Mouse (Mus musculus): ENCODE data around the gene Clock. TPM values are rescaled to one million over a fixed set of nuclear protein-coding genes. Genes with fewer than 3 reads are reported as not detected.

Gene Clock
- 0.08 TPM in 1 of 2 replicates, not detected in the other for polyA plus RNA-seq (2012; ENCODE audit: insufficient read depth, low replicate concordance)

GRCm38 (mm10) chr5:76304452-76305341, at the start of gene Clock:
Clock (minus strand) TSS chr5:76304792.
- H3K4me3 ChIP-seq (replicated peaks) = peak within 1 kb of the TSS; percentile 94
- no peaks in the 10 kb centered on the region for H3K36me3 ChIP-seq (replicated peaks; ENCODE audit: low read length)
- TF ChIP-seq FLI1 (IDR thresholded peaks at IDR 0.05; ENCODE audit: low read length) (no peak), GATA1 (IDR thresholded peaks at IDR 0.05; ENCODE audit: borderline replicate concordance, low read length) (no peak)
- H3K9me3 ChIP-seq = no peaks in the 10 kb centered on the region
- H3K4me1 ChIP-seq = peaks cover 10% of the 10 kb centered on the region
- H3K27me3 ChIP-seq (replicated peaks) = peaks cover 20% of the 10 kb centered on the region

- TF ChIP-seq FLI1 (IDR thresholded peaks at IDR 0.05; ENCODE audit: low read length) (no peak), GATA1 (IDR thresholded peaks at IDR 0.05; ENCODE audit: borderline replicate concordance, low read length) (no peak)
- Histone ChIP-seq H3K9me3 (no peaks in the 10 kb centered on the region), H3K36me3 (replicated peaks; ENCODE audit: low read length) (no peaks in the 10 kb centered on the region), H3K4me1 (peaks cover 5% of the 10 kb centered on the region; the same call in 1 of the 2 replicates), H3K4me3 (replicated peaks) (no peak overlapping the region), H3K27me3 (replicated peaks) (peaks cover 17% of the 10 kb centered on the region)
Observed at GRCm38 (mm10) chr5:76351953-76352611, 47.5 kb upstream of the Clock start.

- Histone ChIP-seq H3K27me3 (replicated peaks) (peaks cover 20% of the 10 kb centered on the region), H3K4me3 (replicated peaks) (no peak overlapping the region), H3K36me3 (replicated peaks; ENCODE audit: low read length) (no peaks in the 10 kb centered on the region), H3K9me3 (no peaks in the 10 kb centered on the region), H3K4me1 (peaks cover 6% of the 10 kb centered on the region; the same call in 1 of the 2 replicates)
- TF ChIP-seq FLI1 (IDR thresholded peaks at IDR 0.05; ENCODE audit: low read length) (no peak), GATA1 (IDR thresholded peaks at IDR 0.05; ENCODE audit: borderline replicate concordance, low read length) (no peak)
Observed at GRCm38 (mm10) chr5:76351537-76351936, 46.9 kb upstream of the Clock start.

GRCm38 (mm10) chr5:76346137-76346536, 41.5 kb upstream of the Clock start:
- no peak overlapping the region for H3K4me3 ChIP-seq (replicated peaks)
- H3K4me1 ChIP-seq = peaks cover 9% of the 10 kb centered on the region; the same call in 1 of the 2 replicates
- H3K27me3 ChIP-seq (replicated peaks) = peaks cover 19% of the 10 kb centered on the region
- no peaks in the 10 kb centered on the region for H3K36me3 ChIP-seq (replicated peaks; ENCODE audit: low read length)
- TF ChIP-seq GATA1 (IDR thresholded peaks at IDR 0.05; ENCODE audit: borderline replicate concordance, low read length) (no peak), FLI1 (IDR thresholded peaks at IDR 0.05; ENCODE audit: low read length) (no peak)
- no peaks in the 10 kb centered on the region for H3K9me3 ChIP-seq

GRCm38 (mm10) chr5:76340931-76341330, 36.3 kb upstream of the Clock start:
- peaks cover 6% of the 10 kb centered on the region for H3K4me1 ChIP-seq
- no peak overlapping the region for H3K4me3 ChIP-seq (replicated peaks)
- no peaks in the 10 kb centered on the region for H3K36me3 ChIP-seq (replicated peaks; ENCODE audit: low read length)
- 0 out of 2 replicates have a peak, but pooled peaks cover 2% of the 10 kb centered on the region for H3K9me3 ChIP-seq
- peaks cover 10% of the 10 kb centered on the region for H3K27me3 ChIP-seq (replicated peaks)
- TF ChIP-seq GATA1 (IDR thresholded peaks at IDR 0.05; ENCODE audit: borderline replicate concordance, low read length) (no peak), FLI1 (IDR thresholded peaks at IDR 0.05; ENCODE audit: low read length) (no peak)

- Histone ChIP-seq H3K36me3 (replicated peaks; ENCODE audit: low read length) (no peaks in the 10 kb centered on the region), H3K4me3 (replicated peaks) (peak overlapping the region; percentile 57)
- TF ChIP-seq FLI1 (IDR thresholded peaks at IDR 0.05; ENCODE audit: low read length) (no peak), GATA1 (IDR thresholded peaks at IDR 0.05; ENCODE audit: borderline replicate concordance, low read length) (no peak)
Observed at GRCm38 (mm10) chr5:76337100-76337499, 32.5 kb upstream of the Clock start.

GRCm38 (mm10) chr5:76333833-76334232, 29.2 kb upstream of the Clock start:
- TF ChIP-seq GATA1 (IDR thresholded peaks at IDR 0.05; ENCODE audit: borderline replicate concordance, low read length) (no peak), FLI1 (IDR thresholded peaks at IDR 0.05; ENCODE audit: low read length) (no peak)
- Histone ChIP-seq H3K4me3 (replicated peaks) (no peak overlapping the region), H3K27me3 (replicated peaks) (peaks cover 14% of the 10 kb centered on the region), H3K9me3 (peaks cover 3% of the 10 kb centered on the region; the same call in 1 of the 2 replicates), H3K36me3 (replicated peaks; ENCODE audit: low read length) (no peaks in the 10 kb centered on the region), H3K4me1 (peaks cover 6% of the 10 kb centered on the region)

More at GRCm38 (mm10) chr5:76337100-76337499, 32.5 kb upstream of the Clock start:
- peaks cover 6% of the 10 kb centered on the region for H3K4me1 ChIP-seq
- 0 out of 2 replicates have a peak, but pooled peaks cover 2% of the 10 kb centered on the region for H3K9me3 ChIP-seq
- peaks cover 16% of the 10 kb centered on the region for H3K27me3 ChIP-seq (replicated peaks)

GRCm38 (mm10) chr5:76330953-76331352, 26.4 kb upstream of the Clock start, which contains the start of gene Pdcl2:
Pdcl2 (minus strand) TSS chr5:76331156.
- Histone ChIP-seq H3K4me1 (no peaks in the 10 kb centered on the region), H3K9me3 (peaks cover 3% of the 10 kb centered on the region; the same call in 1 of the 2 replicates), H3K36me3 (replicated peaks; ENCODE audit: low read length) (no peaks in the 10 kb centered on the region), H3K27me3 (replicated peaks) (peaks cover 16% of the 10 kb centered on the region), H3K4me3 (replicated peaks) (no peak within 1 kb of the TSS)
- TF ChIP-seq GATA1 (IDR thresholded peaks at IDR 0.05; ENCODE audit: borderline replicate concordance, low read length) = no peak

GRCm38 (mm10) chr5:76327296-76327695, 22.7 kb upstream of the Clock start:
- Histone ChIP-seq H3K9me3 (peaks cover 3% of the 10 kb centered on the region; the same call in 1 of the 2 replicates), H3K4me1 (no peaks in the 10 kb centered on the region), H3K4me3 (replicated peaks) (no peak overlapping the region), H3K36me3 (replicated peaks; ENCODE audit: low read length) (no peaks in the 10 kb centered on the region), H3K27me3 (replicated peaks) (peaks cover 15% of the 10 kb centered on the region)
- no peak for TF ChIP-seq GATA1 (IDR thresholded peaks at IDR 0.05; ENCODE audit: borderline replicate concordance, low read length)
- no peak for TF ChIP-seq FLI1 (IDR thresholded peaks at IDR 0.05; ENCODE audit: low read length)
